Mouse (Mus musculus) olfactory bulb, adult 2 months (tissue): ENCODE data around the gene Erbin. TPM values are rescaled to one million over a fixed set of nuclear protein-coding genes. Genes with fewer than 3 reads are reported as not detected.

ENCODE experiments used
- H3K27ac ChIP-seq: fragments of 200-500 bp; 2 replicates; pipeline ENCODE4 v1.5.1; 2012; ENCODE audit warnings: low read depth, low read length; ENCODE audit not compliant: insufficient read depth
- H3K4me1 ChIP-seq: fragments of 200-500 bp; 2 replicates; pipeline ENCODE4 v1.6.1; 2012; ENCODE audit warnings: low read length; ENCODE audit not compliant: control insufficient read depth, insufficient read depth
- H3K4me3 ChIP-seq: fragments of 200-500 bp; 2 replicates; pipeline ENCODE4 v1.5.1; 2012; ENCODE audit warnings: mild to moderate bottlenecking, low read depth, low read length, moderate library complexity; ENCODE audit not compliant: insufficient read depth
- CTCF ChIP-seq: fragments of 200-500 bp; IDR thresholded peaks from 2 replicates; pipeline ENCODE4 v1.5.1; 2012; ENCODE audit warnings: low read depth, mild to moderate bottlenecking, low read length, moderate library complexity; ENCODE audit not compliant: insufficient read depth
- POLR2A ChIP-seq: fragments of 200-500 bp; IDR thresholded peaks from 2 replicates; pipeline ENCODE4 v1.6.1; 2012; ENCODE audit warnings: mild to moderate bottlenecking, low read depth, low read length, moderate library complexity; ENCODE audit not compliant: insufficient read depth
- WGBS: fragments of 180-500 bp; shearing (Covaris S2); methylation state at CpG from one replicate; pipeline ENCODE4 v1.1.7; 2018; 5-methylcytosine and 5-hydroxymethylcytosine counted together
- polyA plus RNA-seq: library from polyadenylated mRNA; stranded (reverse); fragments of >200 nt; gene quantifications from 2 replicates; pipeline ENCODE4 v1.2.4, GENCODE M21; 2012; ENCODE audit warnings: low replicate concordance; ENCODE audit not compliant: missing spikeins, insufficient read depth, insufficient read length

Gene Erbin
- polyA plus RNA-seq = not detected in 2 replicates

GRCm38 (mm10) chr13:103920261-103920932 is at the start of gene Erbin:
Erbin (minus strand) TSS chr13:103920514.
- Histone ChIP-seq H3K27ac (peak within 1 kb of the TSS; percentile 98), H3K4me3 (peak within 1 kb of the TSS; percentile 81), H3K4me1 (no peaks in the 10 kb centered on the region)
- 3% methylated on average over 93 of the region's 93 CpGs for WGBS
- TF ChIP-seq POLR2A = no peak
- TF ChIP-seq CTCF = no peak

- Histone ChIP-seq H3K4me1 (no peaks in the 10 kb centered on the region), H3K27ac (no peak overlapping the region), H3K4me3 (no peak overlapping the region)
- TF ChIP-seq POLR2A (no peak), CTCF (no peak)
- WGBS = 41% methylated on average over 6 of the region's 6 CpGs
Measured at GRCm38 (mm10) chr13:103969912-103970311, 49.6 kb upstream of the Erbin start.

GRCm38 (mm10) chr13:103967987-103968386 is 47.7 kb upstream of the Erbin start:
- no peak overlapping the region for H3K27ac ChIP-seq
- TF ChIP-seq CTCF (no peak), POLR2A (no peak)
- 98% methylated on average over 9 of the region's 9 CpGs for WGBS
- H3K4me3 ChIP-seq = no peak overlapping the region
- peaks cover 3% of the 10 kb centered on the region for H3K4me1 ChIP-seq

DNA sequence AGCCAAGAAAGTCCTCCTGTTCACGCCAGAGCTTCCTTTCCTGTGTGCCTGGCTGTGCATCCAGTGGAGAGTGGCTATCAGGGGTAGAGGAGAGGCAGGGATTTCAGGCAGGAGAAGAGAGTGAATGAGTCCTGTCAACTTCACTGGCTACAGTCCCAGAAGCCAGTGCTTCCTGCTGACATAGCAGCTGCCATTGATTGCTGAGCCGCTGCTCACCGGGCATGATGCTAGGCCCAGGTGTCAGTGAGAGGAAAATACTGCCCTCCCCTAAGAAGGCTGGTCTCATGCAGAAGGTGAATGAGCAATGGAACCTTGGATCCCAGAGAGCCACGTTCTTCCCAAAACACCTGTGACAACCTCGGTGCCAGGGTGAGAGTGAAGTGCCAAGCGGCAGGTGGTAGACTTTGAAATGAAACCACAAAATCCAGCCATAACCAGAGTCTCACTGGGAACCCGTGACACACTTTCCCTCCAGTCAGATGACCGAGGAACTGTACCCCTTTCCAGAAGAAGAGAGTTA is 46.4 kb upstream of the Erbin start:
- 75% methylated on average over 8 of the region's 8 CpGs for WGBS
- no peak overlapping the region for H3K27ac ChIP-seq

DNA sequence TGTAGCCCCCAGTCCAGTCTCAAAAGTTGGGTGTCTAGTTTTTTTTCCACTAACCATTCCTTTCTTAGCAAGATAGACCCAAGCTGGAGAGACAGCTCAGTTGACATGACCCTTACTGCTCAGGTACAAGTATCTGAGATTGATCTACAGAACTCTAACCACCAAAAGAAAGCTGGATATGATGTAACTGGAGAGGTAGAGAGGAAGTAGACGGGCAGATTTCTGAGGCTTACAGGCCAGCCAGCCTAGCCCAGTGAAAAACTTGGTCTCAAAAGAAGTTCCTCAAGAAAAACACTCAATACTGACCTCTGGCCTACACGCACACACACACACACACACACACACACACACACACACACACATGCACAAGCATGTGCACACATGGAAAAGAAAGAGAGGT is 44.9 kb upstream of the Erbin start:
- no peak overlapping the region for H3K27ac ChIP-seq
- WGBS = 95% methylated on average over 2 of the region's 2 CpGs
- no peak for TF ChIP-seq POLR2A
- no peak for TF ChIP-seq CTCF

More for the DNA sequence above, 46.4 kb upstream of the Erbin start:
- TF ChIP-seq CTCF (no peak), POLR2A (no peak)
- no peak overlapping the region for H3K4me3 ChIP-seq
- H3K4me1 ChIP-seq = peaks cover 3% of the 10 kb centered on the region

DNA sequence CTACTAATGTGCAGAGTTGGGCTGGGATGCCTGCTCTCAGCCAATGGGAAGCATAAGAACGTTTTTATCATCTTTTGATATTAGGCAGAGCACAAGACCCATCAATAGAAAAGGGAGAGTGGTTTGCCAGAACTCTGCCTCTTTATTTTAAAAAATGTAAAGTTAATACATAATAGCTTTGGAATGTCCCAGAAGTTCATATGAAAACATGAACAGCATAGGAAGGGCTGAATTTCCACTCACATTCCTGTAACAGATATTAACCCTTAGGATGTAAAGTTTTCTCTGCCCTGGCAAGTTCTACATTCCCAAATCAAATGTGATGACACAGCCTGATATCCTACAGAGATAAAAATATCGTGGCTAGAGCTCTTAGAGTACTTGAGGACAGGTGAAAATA is 42.8 kb upstream of the Erbin start:
- no peak overlapping the region for H3K4me3 ChIP-seq
- no peak for TF ChIP-seq CTCF
- H3K4me1 ChIP-seq = peaks cover 3% of the 10 kb centered on the region
- no peak overlapping the region for H3K27ac ChIP-seq
- WGBS = 39% methylated on average over 2 of the region's 2 CpGs

More for the DNA sequence above, 44.9 kb upstream of the Erbin start:
- no peak overlapping the region for H3K4me3 ChIP-seq
- peaks cover 3% of the 10 kb centered on the region for H3K4me1 ChIP-seq

GRCm38 (mm10) chr13:103959841-103960240 is 39.5 kb upstream of the Erbin start:
- peaks cover 3% of the 10 kb centered on the region for H3K4me1 ChIP-seq
- no peak for TF ChIP-seq CTCF
- no peak for TF ChIP-seq POLR2A
- H3K27ac ChIP-seq = no peak overlapping the region
- WGBS = 89% methylated on average over 5 of the region's 5 CpGs
- H3K4me3 ChIP-seq = no peak overlapping the region

DNA sequence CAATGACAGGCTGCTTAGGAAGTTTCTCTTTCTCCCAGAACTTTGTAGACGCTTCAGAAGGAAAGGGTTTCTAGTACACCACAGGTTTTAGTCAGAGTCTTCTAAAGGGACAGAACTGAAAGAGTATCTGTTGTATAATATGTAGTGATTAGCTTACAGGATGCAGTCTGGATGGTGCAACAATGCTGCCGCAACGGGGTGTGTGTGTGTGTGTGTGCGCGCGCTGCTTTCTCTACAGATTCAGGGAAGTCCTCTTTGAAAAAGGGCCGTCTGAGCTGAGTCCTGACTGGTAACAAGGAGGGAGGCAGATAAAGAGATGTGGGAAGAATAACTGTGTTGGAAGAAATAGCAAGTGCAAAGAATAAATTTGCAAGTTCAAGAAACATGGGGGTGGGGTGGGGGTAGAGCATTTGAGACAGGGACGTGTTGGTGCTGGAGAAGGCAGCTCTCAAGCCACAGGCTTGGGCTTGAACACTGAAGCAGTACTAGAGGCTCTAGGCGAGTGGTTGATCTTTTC is 38.4 kb upstream of the Erbin start:
- H3K27ac ChIP-seq = no peak overlapping the region
- H3K4me1 ChIP-seq = peaks cover 2% of the 10 kb centered on the region
- TF ChIP-seq POLR2A = no peak
- no peak for TF ChIP-seq CTCF
- WGBS = 39% methylated on average over 9 of the region's 9 CpGs
- H3K4me3 ChIP-seq = no peak overlapping the region

GRCm38 (mm10) chr13:103957175-103957940 is 37.0 kb upstream of the Erbin start:
- no peaks in the 10 kb centered on the region for H3K4me1 ChIP-seq
- TF ChIP-seq POLR2A = no peak
- no peak for TF ChIP-seq CTCF
- 77% methylated on average over 8 of the region's 8 CpGs for WGBS
- no peak overlapping the region for H3K27ac ChIP-seq
- no peak overlapping the region for H3K4me3 ChIP-seq
